Mouse (Mus musculus) spleen, adult 12 weeks (tissue): ENCODE results near the gene Olfr1284.
"Not testable (repeated sequence)": the region's sequence is repeated elsewhere in the genome, so short reads cannot be mapped to it uniquely, and the experiment has no call there.

Experiments used
- DNase-seq: peaks from one replicate; pipeline ENCODE4 v3.0.0; 2022; ENCODE audit warnings: low spot score

The Olfr1284 gene

GRCm38 (mm10) chr2:111375222-111375621 is at the start of gene Olfr1284:
TSS of gene Olfr1284 (plus strand) at chr2:111375522.
- DNase-seq = no peak

GRCm38 (mm10) chr2:111326220-111326619 is 49.1 kb upstream of the Olfr1284 start, which contains the start of gene Olfr1281:
TSS of gene Olfr1281 (plus strand) at chr2:111326520.
- DNase-seq = no peak

DNA sequence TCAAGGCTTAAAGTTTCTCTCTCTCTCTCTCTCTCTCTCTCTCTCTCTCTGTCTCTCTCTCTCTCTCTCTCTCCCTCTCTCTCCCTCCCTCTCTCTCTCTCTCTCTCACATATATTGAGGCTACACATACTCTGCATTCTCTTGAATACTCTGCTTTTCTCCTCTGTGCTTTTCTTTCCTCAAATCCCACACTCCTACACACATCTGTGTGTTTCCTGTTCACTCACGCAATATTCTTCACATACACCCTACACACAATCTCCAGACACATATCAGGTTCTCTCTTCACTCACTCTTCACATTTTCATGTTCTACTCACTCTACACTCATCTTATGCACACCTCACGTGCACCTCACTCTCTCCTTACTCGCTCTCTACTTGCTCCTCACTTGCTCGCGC is 41.6 kb upstream of the Olfr1284 start:
- not testable (repeated sequence) for DNase-seq

GRCm38 (mm10) chr2:111335976-111336375 is 39.3 kb upstream of the Olfr1284 start, which contains the start of gene Olfr1282:
TSS of gene Olfr1282 (minus strand) at chr2:111336076.
- no peak for DNase-seq

- no peak for DNase-seq
These were observed 8.8 kb upstream of the Olfr1284 start, which contains the start of gene Olfr1283 for GRCm38 (mm10) chr2:111366490-111366889. TSS of gene Olfr1283 (plus strand) at chr2:111366790.

GRCm38 (mm10) chr2:111422931-111423330 is 47.6 kb downstream of the Olfr1284 start, which contains the start of gene Olfr1286:
TSS of gene Olfr1286 (minus strand) at chr2:111423115.
- DNase-seq = no peak
